Mouse (Mus musculus) myocyte (in vitro differentiated cells): ENCODE results near the gene Ly86. TPM values are rescaled to one million over a fixed set of nuclear protein-coding genes. Genes with fewer than 3 reads are reported as not detected.

Experiments used
- H3K27me3 ChIP-seq: one replicate; pipeline ENCODE4 v1.6.1; 2011; ENCODE audit not compliant: control insufficient read depth, insufficient read depth, insufficient read length
- H3K36me3 ChIP-seq: one replicate; pipeline ENCODE4 v1.6.1; 2011; ENCODE audit not compliant: control insufficient read depth, insufficient read depth
- H3K4me2 ChIP-seq: one replicate; pipeline ENCODE4 v1.6.1; 2011; ENCODE audit warnings: low read depth, control low read depth
- H3K4me3 ChIP-seq: one replicate; pipeline ENCODE4 v1.5.1; 2011; ENCODE audit warnings: mild to moderate bottlenecking, control low read depth, moderate library complexity
- H3K79me2 ChIP-seq: one replicate; pipeline ENCODE4 v1.6.1; 2011; ENCODE audit not compliant: control insufficient read depth, insufficient read depth
- H3ac ChIP-seq: one replicate; pipeline ENCODE4 v1.6.1; 2011; ENCODE audit not compliant: control insufficient read depth, insufficient read length
- CEBPB ChIP-seq: IDR thresholded peaks from 2 replicates; pipeline ENCODE4 v1.6.1; 2011; ENCODE audit warnings: mild to moderate bottlenecking, moderate library complexity; ENCODE audit not compliant: poor library complexity, insufficient read depth, severe bottlenecking
- E2F4 ChIP-seq: IDR thresholded peaks from one replicate; pipeline ENCODE4 v1.6.1; 2011; ENCODE audit warnings: mild to moderate bottlenecking, control low read depth, moderate library complexity; ENCODE audit not compliant: insufficient read depth
- MAX ChIP-seq: IDR thresholded peaks from one replicate; pipeline ENCODE4 v1.6.1; 2011; ENCODE audit warnings: low read depth, mild to moderate bottlenecking, control low read depth
- MYOD1 ChIP-seq, 3 experiments: IDR thresholded peaks; one replicate each; pipeline ENCODE4 v1.6.1; 2011; ENCODE audit warnings: control low read depth in 2 of 3, low read depth in 2 of 3, mild to moderate bottlenecking in 2 of 3, moderate library complexity in 1 of 3; ENCODE audit not compliant: insufficient read length in 2 of 3, control insufficient read depth in 1 of 3
- MYOG ChIP-seq, 3 experiments: IDR thresholded peaks; one replicate each; pipeline ENCODE4 v1.6.1; 2011; ENCODE audit warnings: control low read depth in 2 of 3, low read depth in 2 of 3, mild to moderate bottlenecking in 2 of 3; ENCODE audit not compliant: insufficient read length in 2 of 3, control insufficient read depth in 1 of 3, insufficient read depth in 1 of 3
- POLR2A ChIP-seq: IDR thresholded peaks from one replicate; pipeline ENCODE4 v1.6.1; 2011; ENCODE audit warnings: low read depth, mild to moderate bottlenecking, control low read depth, moderate library complexity; ENCODE audit not compliant: insufficient read length
- POLR2AphosphoS2 ChIP-seq: IDR thresholded peaks from one replicate; pipeline ENCODE4 v1.6.1; 2011; ENCODE audit warnings: low read depth, control low read depth; ENCODE audit not compliant: insufficient read length
- REST ChIP-seq: IDR thresholded peaks from one replicate; pipeline ENCODE4 v1.6.1; 2011; ENCODE audit warnings: mild to moderate bottlenecking, control low read depth, moderate library complexity; ENCODE audit not compliant: insufficient read depth, insufficient read length
- SRF ChIP-seq: IDR thresholded peaks from one replicate; pipeline ENCODE4 v1.6.1; 2011; ENCODE audit warnings: low read depth; ENCODE audit not compliant: control insufficient read depth, insufficient read length
- TCF12 ChIP-seq: IDR thresholded peaks from one replicate; pipeline ENCODE4 v1.6.1; 2011; ENCODE audit warnings: mild to moderate bottlenecking, control low read depth; ENCODE audit not compliant: poor library complexity, insufficient read depth, severe bottlenecking
- TCF3 ChIP-seq: IDR thresholded peaks from one replicate; pipeline ENCODE4 v1.6.1; 2011; ENCODE audit warnings: low read depth, control low read depth; ENCODE audit not compliant: insufficient read length
- USF1 ChIP-seq: IDR thresholded peaks from one replicate; pipeline ENCODE4 v1.6.1; 2011; ENCODE audit warnings: low read depth, mild to moderate bottlenecking, control low read depth, moderate library complexity
- polyA plus RNA-seq: library from polyadenylated mRNA; unstranded; fragments of >200 nt; fragmentation: generic; extraction: Trizol; gene quantifications from one replicate; pipeline ENCODE4 v1.2.1, GENCODE M21; 2012; ENCODE audit warnings: missing spikeins

Gene Ly86
- polyA plus RNA-seq, 1 experiment: not detected

GRCm38 (mm10) chr13:37453203-37453602 lies 108.2 kb downstream of the Ly86 start:
- no peaks in the 10 kb centered on the region for H3K27me3 ChIP-seq
- TF ChIP-seq MYOD1 (IDR thresholded peaks at IDR 0.05; ENCODE audit: control insufficient read depth in 1 of 3, insufficient read length in 2 of 3, low read depth in 2 of 3): peak in 1 of 3 experiments; percentile 3
- peak in 1 of 3 experiments; percentile 39 for TF ChIP-seq MYOG (IDR thresholded peaks at IDR 0.05; ENCODE audit: control insufficient read depth in 1 of 3, insufficient read depth in 1 of 3, insufficient read length in 2 of 3, low read depth in 2 of 3)
- no peak for TF ChIP-seq E2F4
- no peak for TF ChIP-seq TCF3
- TF ChIP-seq MAX: no peak
- H3K4me3 ChIP-seq: no peak overlapping the region
- H3K79me2 ChIP-seq: no peaks in the 10 kb centered on the region
- no peak overlapping the region for H3ac ChIP-seq
- peak overlapping the region; percentile 47 for H3K4me2 ChIP-seq
- H3K36me3 ChIP-seq: no peaks in the 10 kb centered on the region

DNA sequence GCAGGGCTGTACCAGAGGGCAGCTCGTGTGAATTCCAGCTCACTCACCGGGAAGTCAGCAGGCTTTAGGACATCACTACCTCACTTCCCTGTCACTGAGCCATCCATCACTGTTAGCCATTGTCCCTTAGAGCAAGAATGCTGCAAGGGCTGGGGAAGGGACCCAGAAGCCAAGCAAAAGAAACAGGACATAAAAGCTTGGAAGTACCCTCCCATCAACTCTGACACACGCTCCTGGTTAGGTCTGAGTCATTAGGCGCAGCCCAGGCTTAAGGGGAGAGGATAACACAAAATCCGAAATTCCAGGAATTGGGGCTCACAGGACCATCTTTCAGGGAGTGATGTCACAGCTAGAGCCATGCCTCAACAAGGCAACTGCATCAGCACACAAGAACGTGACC lies 109.3 kb downstream of the Ly86 start:
- H3K27me3 ChIP-seq: no peaks in the 10 kb centered on the region
- peak overlapping the region; percentile 1 for H3K4me2 ChIP-seq
- no peak overlapping the region for H3ac ChIP-seq
- no peak for TF ChIP-seq POLR2A
- TF ChIP-seq MYOD1 (IDR thresholded peaks at IDR 0.05; ENCODE audit: control insufficient read depth in 1 of 3, insufficient read length in 2 of 3, low read depth in 2 of 3): no peak
- TF ChIP-seq SRF: no peak
- TF ChIP-seq POLR2AphosphoS2: no peak
- TF ChIP-seq MYOG (IDR thresholded peaks at IDR 0.05; ENCODE audit: control insufficient read depth in 1 of 3, insufficient read depth in 1 of 3, insufficient read length in 2 of 3, low read depth in 2 of 3): no peak
- no peak for TF ChIP-seq MAX
- no peak for TF ChIP-seq CEBPB
- TF ChIP-seq USF1: no peak
- no peak for TF ChIP-seq REST
- H3K79me2 ChIP-seq: no peaks in the 10 kb centered on the region
- no peaks in the 10 kb centered on the region for H3K36me3 ChIP-seq
- no peak overlapping the region for H3K4me3 ChIP-seq

DNA sequence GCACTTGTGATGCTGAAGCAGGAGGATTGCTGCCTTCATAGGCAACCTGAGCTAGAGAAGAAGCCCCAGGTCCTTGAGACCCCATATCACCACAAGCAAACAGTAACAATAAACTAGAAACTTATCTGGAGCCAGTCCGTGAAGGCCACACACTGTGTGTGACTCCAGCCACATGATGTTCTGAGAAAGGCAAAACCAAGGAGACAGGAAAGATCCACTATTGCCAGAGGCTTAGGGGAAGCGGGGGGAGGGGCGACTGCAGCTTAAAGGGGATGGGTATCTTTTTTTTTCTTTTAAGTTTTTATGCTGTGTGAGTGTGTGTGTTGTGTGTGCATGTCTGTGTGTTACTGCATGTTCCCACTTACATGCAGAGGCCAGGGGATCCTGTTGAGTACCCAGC lies 110.6 kb downstream of the Ly86 start:
- no peak overlapping the region for H3ac ChIP-seq
- TF ChIP-seq SRF (no peak), E2F4 (no peak), MAX (no peak), TCF12 (no peak), POLR2AphosphoS2 (no peak)
- no peak overlapping the region for H3K4me3 ChIP-seq
- no peaks in the 10 kb centered on the region for H3K36me3 ChIP-seq
- no peak overlapping the region for H3K4me2 ChIP-seq
- no peaks in the 10 kb centered on the region for H3K27me3 ChIP-seq
- no peaks in the 10 kb centered on the region for H3K79me2 ChIP-seq

- TF ChIP-seq MAX (no peak), POLR2AphosphoS2 (no peak), USF1 (no peak), MYOG (IDR thresholded peaks at IDR 0.05; ENCODE audit: control insufficient read depth in 1 of 3, insufficient read depth in 1 of 3, insufficient read length in 2 of 3, low read depth in 2 of 3) (peak in 1 of 3 experiments; percentile 22), SRF (peak; percentile 28), REST (no peak), E2F4 (no peak), MYOD1 (IDR thresholded peaks at IDR 0.05; ENCODE audit: control insufficient read depth in 1 of 3, insufficient read length in 2 of 3, low read depth in 2 of 3) (no peak), CEBPB (no peak), TCF12 (no peak), TCF3 (no peak), POLR2A (no peak)
- Histone ChIP-seq H3K79me2 (no peaks in the 10 kb centered on the region), H3K27me3 (no peaks in the 10 kb centered on the region), H3K4me3 (no peak overlapping the region), H3K4me2 (peak overlapping the region; percentile 47), H3K36me3 (no peaks in the 10 kb centered on the region), H3ac (no peak overlapping the region)
These were observed 112.2 kb downstream of the Ly86 start for GRCm38 (mm10) chr13:37457007-37457827.

GRCm38 (mm10) chr13:37458557-37458956 lies 113.5 kb downstream of the Ly86 start:
- Histone ChIP-seq H3K36me3 (no peaks in the 10 kb centered on the region), H3K27me3 (no peaks in the 10 kb centered on the region), H3K79me2 (no peaks in the 10 kb centered on the region), H3K4me3 (no peak overlapping the region), H3K4me2 (peak overlapping the region; percentile 46), H3ac (no peak overlapping the region)
- TF ChIP-seq MAX (no peak), CEBPB (no peak), MYOD1 (IDR thresholded peaks at IDR 0.05; ENCODE audit: control insufficient read depth in 1 of 3, insufficient read length in 2 of 3, low read depth in 2 of 3) (no peak), E2F4 (no peak), USF1 (no peak), POLR2AphosphoS2 (no peak), REST (no peak), SRF (no peak), POLR2A (no peak), TCF12 (no peak), MYOG (IDR thresholded peaks at IDR 0.05; ENCODE audit: control insufficient read depth in 1 of 3, insufficient read depth in 1 of 3, insufficient read length in 2 of 3, low read depth in 2 of 3) (no peak), TCF3 (no peak)
